Mouse (Mus musculus): ENCODE measurements around the gene Cirbp.

The Cirbp gene

DNA sequence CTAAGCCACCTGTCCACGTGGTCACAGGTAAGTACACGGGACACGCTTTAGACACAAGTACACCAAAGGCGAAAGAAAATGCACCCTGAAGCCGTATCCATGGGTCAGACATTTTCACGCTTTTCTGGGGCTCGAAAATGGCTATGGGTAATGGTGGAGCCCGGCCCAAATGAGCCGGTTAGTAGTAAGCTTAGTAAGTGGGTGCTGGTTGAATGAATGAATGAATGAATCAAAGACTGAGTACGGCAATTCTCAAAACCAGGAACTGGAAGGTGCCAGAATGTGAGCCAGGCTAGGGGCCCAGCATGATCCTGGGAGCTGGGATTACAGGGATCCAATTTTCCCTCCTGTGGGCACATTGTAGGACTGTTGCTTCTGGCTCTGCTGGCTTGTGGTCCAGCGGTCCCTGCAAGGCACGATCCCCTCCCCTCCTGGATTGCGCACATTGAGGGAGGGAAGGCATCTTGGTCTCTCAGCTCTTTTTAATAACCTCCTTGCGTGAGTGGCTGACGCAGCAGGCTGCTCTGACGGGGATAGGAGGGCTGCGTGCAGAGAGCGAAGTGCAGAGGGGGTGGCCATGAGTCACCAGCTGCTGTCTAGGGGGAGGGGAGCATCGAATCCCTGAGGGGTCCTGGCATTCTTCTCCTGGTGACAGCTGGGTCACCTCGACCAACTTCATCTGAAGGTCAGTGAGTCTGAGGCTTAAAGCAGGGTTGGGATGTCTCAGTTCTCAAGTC is at the start of gene Cirbp:
Gene Cirbp, plus strand, starts transcription at position 594 of the 737 bp plus-strand sequence.
- no peak for DNase-seq (ENCODE audit: low read depth)

DNA sequence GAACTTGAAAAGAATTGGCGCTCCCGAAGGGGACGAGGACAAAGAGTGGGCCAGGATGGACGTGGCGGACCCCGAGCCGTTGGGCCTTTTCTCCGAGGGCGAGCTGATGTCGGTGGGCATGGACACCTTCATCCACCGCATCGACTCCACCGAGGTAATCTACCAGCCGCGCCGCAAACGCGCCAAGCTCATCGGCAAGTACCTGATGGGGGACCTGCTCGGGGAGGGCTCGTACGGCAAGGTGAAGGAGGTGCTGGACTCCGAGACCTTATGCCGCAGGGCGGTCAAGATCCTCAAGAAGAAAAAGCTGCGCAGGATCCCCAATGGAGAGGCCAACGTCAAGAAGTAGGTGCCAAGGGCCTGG is 49.2 kb upstream of the Cirbp start:
- no peak for DNase-seq (ENCODE audit: low read depth)

DNA sequence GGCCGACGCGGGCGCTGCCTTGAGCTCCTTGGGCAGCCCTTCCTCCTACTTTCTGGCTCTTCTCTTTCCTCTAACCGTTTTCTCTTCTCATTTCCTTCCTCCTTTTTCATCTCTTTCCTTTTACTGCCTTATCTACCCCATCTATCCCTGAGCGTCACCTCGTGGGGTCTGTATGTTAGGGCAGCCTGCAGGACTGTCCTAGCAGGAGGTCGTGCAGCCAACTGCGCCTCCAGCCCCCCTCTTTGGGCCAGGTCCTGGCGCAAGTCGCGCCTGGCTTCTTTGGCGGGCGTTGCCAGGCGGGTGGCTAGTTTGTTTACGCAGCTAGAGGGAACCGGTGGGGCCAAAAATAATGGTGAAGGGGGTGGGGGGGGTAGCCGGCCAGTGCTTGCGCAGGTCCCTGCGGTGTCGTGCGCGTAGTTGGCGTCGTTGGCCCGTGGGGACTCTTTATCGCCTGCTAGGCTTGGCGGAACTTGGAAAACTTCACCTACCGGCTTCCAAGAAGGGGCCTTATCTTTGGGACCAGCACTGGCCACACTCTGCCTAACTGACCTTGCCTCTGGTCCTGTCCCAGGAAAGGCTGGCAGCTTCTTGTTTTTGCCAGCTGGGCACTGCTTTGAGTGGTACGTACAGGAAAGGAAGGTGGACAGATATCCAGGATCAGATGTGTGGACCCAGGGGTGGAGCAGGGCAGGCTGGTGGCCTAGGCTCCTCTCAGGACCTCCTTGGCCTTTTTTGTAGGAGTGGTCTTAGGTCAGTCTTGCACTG is 48.7 kb upstream of the Cirbp start:
- DNase-seq (ENCODE audit: low read depth) = peak; percentile 67

DNA sequence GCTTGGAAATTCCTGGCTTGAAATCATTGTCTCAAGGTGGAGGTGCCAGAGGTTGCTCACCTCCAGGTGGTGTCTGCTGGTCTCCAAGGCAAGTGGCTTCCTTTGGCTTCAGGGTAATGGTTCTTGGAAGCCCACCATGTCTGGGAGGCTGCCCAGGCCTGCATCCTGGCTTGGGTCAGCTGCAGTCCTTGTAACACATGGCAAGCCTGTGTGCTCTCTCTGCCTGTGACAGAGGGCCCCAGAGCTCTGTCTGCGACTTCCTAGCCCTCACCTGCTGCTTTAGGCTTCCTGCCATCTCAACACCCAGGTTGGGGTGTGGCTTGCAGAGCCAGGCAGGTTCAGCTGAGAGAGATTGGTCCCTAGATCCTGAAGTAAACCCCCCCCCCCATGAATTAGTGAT is 48.0 kb upstream of the Cirbp start:
- no peak for DNase-seq (ENCODE audit: low read depth)

DNA sequence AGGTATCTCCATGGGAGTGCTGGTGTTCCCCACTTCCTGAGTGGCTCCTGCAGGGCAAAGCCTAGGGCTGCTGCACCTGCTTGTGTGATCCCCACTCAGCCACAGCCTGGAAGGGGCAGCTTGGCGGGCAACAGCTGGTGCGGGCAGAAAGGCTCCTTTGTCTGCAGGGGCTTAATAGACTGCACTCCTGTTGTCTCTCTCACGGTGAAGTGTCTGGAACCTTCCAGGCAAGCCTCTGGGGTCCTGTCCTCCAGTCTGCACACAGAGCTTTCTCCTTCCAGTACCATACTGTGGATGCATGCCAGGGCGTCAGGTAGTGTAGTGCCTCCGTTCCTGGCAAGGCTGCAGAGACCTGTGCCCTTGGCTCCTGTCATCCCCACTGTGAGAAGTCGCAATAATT is 47.2 kb upstream of the Cirbp start:
- DNase-seq (ENCODE audit: low read depth) = no peak

DNA sequence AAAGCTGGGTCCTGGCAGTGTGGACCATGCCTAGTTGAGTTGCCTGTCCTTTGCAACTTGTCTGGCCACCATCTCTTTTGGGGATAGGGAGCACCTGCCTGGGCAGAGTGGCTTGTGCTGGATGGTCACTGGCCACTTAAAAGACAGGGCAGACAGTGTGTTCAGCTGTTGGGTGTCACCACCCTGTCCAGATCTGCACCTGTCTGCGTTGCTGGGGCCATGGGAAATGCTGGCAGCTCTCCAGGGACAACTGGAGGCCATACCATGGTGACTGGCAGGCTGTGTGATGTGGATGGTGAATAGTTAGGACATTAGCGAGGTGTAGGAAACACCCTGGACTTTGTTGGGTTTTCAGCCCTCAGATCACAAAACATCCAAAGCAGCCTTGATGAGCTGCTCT is 45.6 kb upstream of the Cirbp start:
- DNase-seq (ENCODE audit: low read depth) = no peak

DNA sequence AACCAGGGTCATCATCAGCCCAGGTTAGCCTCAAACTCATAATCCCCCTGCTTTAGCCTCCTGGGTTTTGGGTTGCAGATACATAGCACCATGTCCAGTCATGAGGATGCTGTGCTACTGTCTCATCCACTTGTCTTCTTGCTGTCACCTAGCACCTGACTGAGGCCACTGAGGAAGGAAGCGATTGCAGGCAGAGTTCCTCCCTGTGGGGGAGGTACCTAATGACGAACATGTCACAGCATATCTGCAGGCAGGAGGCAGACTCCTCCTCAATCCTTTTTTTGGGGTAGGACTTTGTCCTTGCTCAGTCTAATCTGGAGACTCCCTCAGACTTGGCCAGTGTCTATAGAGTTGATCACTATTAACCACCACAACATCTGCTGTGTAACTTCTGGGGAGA is 44.1 kb upstream of the Cirbp start:
- DNase-seq (ENCODE audit: low read depth) = no peak

DNA sequence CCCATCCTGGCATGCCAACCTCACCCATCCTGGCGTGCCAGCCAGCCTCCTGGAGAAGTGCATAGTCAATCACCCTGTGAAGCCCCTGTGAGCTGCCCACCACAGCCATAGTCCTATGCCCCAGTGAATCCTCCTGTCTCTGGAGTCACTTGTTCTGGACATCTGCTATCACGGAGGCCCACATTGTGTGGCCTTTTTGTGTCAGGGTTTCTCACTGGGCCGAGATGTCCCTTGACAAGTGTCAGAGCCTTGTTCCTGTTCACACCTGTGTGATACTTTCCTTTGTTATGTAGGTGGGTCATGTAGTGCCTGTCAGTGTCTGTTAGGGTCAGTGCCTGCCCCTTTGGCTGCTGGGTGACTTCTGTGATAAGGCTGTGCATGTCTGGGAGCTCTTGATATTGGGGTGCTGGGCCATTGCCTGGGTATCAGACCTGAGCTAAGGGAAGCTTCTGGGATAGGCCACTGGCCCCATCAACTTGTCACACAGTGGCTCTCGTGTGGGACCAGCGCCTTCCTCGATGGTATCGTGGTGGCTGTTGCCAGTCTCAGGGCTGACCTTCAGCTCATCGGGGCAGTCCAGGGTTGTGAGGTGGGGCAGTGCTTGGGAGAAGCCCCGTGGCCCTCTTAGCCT is 41.7 kb upstream of the Cirbp start:
- DNase-seq (ENCODE audit: low read depth) = no peak

DNA sequence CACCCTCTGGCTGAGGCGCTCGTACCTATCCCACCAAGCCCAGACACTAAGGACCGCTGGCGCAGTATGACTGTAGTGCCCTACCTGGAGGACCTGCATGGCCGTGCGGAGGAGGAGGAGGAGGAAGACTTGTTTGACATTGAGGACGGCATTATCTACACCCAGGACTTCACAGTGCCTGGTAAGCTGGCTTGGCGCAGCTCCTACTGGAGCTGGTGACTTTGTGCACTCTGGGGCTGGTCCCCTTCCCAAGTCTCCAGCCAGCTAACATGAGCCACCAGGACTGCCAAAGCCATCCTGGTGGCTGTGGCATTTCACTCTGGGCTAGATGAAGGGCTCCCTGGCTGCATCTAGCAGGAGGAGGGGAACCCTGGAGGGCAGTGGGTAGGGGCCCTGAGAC is 37.9 kb upstream of the Cirbp start:
- DNase-seq (ENCODE audit: low read depth) = no peak

DNA sequence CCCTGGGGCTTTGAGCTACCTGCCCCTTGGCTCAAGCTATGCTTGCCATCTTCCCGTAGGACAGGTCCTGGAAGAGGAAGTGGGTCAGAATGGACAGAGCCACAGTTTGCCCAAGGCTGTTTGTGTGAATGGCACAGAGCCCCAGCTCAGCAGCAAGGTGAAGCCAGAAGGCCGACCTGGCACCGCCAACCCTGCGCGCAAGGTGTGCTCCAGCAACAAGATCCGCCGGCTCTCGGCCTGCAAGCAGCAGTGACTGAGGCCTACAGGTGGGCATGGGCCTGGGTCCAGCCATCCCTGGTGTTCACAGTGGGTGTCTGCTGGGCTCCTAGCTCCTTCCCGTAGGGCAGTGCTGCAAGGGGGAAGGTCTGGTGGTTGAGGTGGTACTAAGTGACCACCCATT is 35.9 kb upstream of the Cirbp start:
- no peak for DNase-seq (ENCODE audit: low read depth)

DNA sequence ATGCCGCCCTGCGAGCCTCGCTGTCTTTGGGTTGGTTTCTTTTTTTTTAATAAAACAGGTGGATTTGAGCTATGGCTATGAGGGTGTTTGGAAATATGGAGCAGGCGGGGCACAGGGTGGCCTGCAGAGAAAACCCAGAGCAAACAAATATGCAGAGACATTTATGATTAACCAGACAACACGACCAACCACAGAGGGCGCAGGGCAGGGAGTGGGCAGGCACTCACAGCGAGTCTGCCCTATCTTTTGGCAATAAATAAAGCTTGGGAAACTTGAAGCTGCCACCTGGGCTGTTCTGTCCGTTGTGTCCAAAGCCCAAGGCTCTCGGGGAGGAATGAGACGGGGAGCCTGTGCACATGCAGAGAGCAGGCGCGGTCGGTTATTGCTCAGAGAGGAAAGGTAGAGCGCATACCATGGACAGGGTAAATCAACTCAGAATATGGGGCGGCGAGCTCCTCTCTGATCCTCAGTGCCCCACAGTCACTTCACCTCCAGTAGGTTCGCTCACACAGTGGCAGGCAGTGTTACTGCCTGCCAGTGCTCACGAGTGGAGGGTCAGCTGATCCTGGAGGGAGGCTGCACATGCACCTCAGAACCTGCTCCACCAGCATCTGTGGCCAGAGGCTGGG is 35.3 kb upstream of the Cirbp start:
- DNase-seq (ENCODE audit: low read depth) = no peak

DNA sequence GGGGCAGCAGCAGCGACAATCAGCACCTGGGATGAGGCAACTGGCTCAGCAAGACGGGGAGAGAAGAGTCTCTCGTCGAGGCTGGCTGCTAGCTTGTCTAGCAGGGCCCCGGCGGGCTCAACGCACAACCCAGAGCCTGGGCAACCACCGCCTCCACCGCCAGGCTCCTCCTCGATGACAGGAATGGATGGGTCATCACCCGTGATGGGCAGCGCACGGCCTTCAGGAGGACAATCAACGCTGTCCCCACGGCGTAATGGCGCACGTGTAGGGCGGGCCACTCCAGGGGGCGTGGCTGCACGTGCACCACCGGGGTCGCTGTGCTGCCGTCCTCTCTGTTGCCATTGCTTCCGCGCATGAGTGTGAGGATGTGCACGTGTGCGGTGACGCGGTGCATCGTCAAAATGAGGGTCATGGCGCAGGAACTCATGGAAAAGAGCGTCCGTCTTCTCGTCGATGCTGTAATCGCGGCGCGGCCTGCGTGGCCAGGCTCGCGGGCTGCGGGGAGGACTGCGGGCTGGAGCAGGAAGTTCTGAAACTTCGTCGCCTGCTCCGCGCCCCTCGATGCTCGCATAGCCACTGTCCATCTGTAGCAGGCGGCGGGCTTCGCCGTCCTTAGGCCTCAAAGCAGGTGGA is 34.4 kb upstream of the Cirbp start:
- no peak for DNase-seq (ENCODE audit: low read depth)

DNA sequence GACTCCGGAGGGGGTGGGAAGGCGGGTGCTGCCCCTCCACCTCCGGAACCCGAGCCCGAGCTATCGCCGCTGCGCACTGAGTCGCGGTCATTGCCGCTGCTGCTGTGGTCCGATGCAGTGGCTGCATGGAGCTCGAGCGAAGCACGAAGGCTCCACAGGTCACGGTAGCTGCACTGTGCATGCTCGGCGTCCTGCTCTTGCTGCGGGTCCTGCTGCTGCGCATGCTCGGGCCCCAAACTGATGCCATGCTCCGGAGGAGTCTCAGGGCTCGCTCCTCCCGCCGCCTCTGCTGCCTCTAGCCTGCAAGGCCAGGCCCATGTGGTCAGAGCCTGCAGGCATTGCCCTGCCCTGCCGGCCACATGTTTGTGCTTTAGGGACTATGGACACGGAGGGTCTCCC is 33.8 kb upstream of the Cirbp start:
- no peak for DNase-seq (ENCODE audit: low read depth)

DNA sequence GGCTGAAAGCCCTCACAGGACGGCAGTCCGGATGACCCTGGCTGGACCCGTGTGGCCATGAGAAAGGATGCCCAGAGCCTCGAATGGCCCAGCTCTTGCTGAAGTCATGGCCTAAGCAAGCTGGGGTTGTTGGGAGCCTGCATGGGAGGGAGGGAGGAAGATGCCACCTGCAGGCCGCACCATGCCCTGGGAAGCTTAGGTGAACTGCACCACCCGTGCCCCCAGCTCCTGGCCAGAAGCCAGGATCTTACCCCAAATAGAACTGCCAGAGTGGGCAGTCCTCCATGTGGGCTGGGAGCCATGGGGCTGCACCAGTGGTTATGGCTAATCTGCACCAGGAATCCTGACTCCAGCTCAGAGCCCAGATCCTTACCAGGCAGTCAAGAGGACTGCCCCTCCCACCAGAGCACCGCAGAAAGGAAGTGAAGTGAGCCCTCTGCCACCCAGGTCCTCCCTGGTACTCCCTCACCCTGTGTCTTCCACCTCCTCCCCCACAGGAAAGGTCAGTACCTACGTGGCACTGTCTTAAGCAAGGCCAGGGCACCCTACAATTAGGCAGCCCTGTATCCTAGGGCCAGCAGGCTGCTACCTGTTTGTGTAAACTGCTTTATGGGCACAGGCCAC is 32.4 kb upstream of the Cirbp start:
- no peak for DNase-seq (ENCODE audit: low read depth)

DNA sequence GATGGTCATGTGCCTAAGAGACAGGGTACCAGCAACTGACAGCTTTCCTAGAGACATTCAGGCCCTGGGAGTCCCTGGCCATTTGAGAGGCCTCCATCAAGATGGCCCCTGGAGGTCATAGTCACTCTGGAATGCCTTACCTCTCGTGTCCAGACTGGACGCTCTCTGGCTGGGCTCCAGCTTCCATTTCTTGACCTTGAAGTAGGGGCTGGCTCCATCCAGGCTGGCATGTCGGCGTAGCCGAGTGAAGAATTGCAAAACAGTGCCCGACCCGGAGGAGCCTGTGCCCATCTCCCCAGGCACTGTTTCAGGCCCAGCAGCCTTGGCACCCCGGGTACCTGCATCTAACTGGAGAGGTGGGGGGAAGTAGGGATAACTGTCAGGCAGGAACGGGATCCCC is 31.4 kb upstream of the Cirbp start:
- DNase-seq (ENCODE audit: low read depth) = no peak

DNA sequence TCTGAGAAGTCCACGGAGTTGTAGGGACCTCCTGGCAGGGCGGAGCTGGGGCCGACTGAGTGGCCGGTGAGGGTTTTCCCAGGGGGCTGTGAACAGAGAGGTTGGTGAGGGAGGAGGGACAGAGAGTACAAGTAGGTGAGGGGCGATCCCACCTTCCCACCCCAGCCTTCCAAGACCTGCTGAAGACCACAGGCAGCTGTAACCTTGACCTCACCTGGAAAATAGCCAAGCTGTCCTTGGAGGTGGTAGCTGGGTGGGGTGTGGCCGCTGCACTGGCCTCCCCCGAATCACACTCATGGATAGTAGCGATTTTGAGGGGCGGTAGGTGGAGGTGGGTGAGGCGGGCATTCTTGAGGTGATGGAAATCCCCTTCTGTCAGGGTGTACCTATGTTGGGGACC is 30.6 kb upstream of the Cirbp start:
- no peak for DNase-seq (ENCODE audit: low read depth)

DNA sequence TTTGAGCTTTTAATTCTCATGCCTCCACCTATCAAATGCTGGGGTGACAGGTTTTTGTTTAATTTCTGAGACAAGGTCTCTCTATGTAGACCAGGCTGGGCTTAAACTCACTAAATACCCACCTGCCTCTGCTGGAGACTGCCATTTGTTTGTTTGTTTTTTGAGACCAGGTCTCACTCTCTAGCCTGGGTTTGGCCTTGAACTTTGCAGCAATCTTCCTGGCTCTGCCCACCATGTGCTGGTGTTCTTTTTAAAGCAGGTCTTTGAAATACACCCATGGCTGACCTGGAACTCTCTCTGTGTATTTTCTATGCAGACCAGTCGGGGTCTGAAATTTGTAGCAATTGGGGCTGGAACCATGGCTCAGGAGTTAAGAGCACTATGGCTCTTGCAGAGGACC is 30.1 kb upstream of the Cirbp start:
- no peak for DNase-seq (ENCODE audit: low read depth)

DNA sequence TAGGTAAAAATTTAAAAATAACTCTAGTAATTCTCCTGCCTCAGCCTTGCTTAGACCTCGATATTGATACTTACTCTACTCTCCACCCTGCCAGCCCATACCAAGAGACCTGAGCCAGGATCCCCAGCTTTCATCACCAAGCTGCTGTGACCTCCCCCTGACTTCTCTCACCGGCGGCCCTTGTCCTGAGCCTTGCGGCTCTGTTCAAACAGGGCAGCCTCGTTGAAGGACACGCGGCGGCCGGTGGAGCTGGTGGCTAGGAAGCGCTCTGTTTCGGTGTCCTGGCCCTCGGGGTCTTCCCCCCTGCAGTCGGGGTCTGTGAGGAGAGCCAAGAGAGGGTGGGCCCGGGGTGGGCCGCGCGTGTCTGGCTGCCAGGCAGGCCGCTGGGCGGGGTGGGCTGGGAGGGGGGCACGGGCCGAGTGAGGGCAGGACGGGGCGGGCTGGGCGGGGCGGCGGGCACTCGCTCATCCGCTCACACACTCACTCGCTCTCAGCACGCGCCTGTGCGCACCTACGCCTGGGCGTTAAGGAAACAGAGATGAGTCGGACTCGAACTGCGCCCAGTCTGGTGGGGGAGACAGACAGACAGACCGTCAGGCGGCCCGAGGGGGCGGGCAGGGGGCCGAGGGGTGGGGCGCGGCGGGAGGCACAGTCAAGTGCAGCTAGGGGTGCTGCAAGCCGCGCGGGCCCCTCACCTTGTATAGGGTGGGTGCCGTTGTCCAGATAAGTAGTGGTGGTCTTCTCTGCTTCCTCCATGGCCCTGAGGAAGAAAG is 29.4 kb upstream of the Cirbp start:
- no peak for DNase-seq (ENCODE audit: low read depth)

DNA sequence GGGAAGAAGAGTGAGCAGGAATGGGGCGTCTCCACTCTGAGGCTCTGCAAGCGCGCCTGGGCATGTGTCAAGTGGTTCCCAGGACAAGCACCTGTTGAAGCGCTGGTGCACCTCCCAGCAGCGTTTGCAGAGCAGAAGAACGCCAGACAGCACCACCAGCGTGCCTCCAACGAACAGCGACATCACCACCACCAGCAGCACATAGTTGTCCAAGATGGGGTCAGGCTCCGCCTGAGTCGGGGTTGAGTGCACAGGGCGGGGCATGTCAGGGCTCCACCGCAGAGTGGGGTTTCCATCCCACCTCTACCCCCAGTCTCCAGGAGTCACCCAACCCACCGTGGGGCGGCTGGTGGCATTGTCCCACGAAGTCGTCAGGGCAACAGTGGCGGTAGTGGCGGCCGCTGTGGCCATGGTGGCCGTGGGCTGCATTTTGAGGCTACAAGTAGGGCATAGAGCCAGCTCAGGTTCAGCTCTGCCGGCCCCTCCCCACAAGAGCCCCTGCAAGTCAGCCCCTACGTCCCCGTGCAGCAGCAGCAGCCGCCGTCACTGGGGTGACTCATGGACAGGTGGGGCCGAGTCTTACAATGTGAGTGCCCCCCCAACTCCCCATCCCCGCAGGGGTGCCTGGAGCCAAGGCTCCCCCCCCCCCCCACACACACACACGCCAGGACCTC is 28.7 kb upstream of the Cirbp start:
- no peak for DNase-seq (ENCODE audit: low read depth)
